Mouse (Mus musculus) layer of hippocampus, adult 18-20 months (tissue): ENCODE measurements around the gene Soat2. TPM values are rescaled to one million over a fixed set of nuclear protein-coding genes. Genes with fewer than 3 reads are reported as not detected.

Source experiments
- DNase-seq, 2 experiments: peaks; one replicate each; pipeline ENCODE4 v3.0.0; 2022; ENCODE audit warnings: low spot score in 2 of 2
- long read RNA-seq: library from polyadenylated mRNA; stranded (forward); transcript quantifications from one replicate; pipeline ENCODE4 v2.0.0, GENCODE M21; 2021
- total RNA-seq, 2 experiments: library from RNA; stranded (reverse); gene quantifications; 2 replicates each; pipeline ENCODE4 v1.2.3; 2021

The Soat2 gene
- under 1 TPM in 1 of 2 experiments, not detected in 1; 0.15 TPM for total RNA-seq
- long read RNA-seq, result 0 reads

DNA sequence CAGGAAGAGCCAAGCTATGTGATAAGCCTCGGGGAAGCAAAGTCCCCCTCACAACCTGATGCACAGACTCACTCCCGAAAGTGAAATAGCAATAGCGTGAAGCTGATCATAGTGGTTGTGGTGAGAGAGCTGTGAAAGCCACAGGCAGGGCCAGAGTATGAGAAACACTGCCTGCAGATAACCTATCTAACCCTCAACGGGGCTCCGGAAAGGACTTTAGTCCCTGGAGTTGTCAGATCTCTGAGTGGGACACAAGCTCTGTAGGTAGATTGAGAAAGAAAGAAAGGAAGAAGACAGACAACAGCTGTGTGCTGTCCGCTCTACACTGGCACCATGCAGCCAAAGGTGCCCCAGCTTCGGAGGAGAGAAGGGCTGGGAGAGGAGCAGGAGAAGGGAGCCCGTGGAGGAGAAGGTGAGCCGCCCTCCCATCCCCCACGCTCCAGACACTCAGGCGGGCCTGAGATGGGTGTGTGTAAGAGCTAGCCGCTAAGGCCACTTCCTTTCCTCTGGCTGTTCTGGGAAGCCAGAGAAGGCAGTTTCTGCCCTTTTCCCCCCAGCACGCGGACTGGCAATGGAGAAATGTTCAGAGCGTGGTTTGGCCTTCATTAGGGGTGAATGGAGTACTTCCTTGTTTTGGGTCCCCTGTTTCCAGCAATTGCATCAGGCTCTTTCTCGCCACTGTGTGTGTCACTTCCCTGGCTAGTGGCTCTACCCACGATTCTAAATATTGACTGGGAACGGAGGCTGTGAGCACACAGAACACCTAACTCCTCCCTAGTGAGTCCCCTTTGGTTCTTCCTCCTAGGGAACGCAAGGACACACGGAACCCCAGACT, at the start of gene Soat2:
Gene Soat2 (plus strand): TSS at position 226 of the 835 bp plus-strand sequence.
- DNase-seq, result no peak

GRCm38 (mm10) chr15:102100996-102101671, 49.2 kb upstream of the Soat2 start:
- DNase-seq, result no peak

GRCm38 (mm10) chr15:102101672-102102541, 48.4 kb upstream of the Soat2 start:
- DNase-seq, result no peak

GRCm38 (mm10) chr15:102102548-102103121, 47.7 kb upstream of the Soat2 start:
- no peak for DNase-seq

DNA sequence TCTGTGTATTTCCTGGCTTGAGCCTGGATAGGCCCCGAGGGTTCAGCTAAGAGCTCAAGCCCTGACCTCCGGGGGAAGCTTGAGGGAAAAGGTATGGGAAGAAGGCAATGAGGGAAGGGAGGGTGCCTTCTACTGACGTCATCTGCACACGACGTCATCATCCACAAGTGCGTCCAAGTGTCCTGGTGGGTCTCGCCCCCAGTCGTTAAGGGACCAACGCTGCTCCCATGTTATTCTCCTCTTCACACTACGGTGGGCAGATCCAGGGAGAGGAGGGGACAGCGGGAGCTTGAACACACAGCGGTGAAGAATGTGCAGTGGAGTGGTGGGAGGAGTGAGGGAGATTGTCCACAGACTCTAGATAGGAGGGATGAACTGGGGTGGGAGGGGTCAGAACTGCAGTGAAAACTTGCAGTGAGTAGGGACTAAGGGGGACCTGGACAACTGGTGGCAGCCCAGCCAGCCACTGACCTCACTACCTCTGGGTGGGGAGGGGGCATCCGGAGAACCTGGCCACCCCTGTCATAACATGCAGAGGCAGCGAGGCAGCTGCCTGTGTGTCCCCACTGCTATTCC, 46.9 kb upstream of the Soat2 start:
- DNase-seq, result no peak

DNA sequence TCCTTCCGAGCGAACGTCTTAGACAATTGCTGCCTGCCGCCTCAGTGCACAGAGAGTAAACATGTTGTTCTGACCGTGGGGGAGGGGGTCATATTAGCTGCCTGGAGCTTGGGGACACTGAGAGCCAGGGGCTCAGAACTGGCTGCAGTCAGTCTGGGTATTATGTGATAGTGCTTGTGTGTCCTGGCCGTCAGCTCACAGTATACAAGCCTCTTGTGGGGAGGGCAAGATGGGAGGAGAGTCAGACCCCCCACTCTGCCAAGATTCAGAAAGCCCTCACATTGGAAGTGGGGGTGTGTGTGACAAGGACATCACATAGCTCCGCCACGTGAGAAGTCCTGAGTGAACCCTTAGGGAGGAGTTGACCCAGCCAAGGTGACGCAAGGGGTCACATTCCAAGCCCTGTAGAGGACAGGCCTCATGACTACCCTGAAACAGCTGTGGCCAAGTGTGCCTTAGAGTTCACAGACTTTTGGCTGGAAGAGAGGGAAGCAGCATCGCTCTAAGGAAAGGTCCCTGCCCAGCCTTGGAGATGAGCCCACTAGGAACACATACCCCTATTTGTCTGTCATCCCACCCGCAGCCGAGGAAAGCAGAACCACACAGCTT, 46.3 kb upstream of the Soat2 start:
- no peak for DNase-seq

GRCm38 (mm10) chr15:102105360-102105759, 45.0 kb upstream of the Soat2 start:
- no peak for DNase-seq

GRCm38 (mm10) chr15:102105764-102106730, 44.3 kb upstream of the Soat2 start:
- no peak for DNase-seq

GRCm38 (mm10) chr15:102106754-102107456, 43.4 kb upstream of the Soat2 start:
- DNase-seq, result no peak

DNA sequence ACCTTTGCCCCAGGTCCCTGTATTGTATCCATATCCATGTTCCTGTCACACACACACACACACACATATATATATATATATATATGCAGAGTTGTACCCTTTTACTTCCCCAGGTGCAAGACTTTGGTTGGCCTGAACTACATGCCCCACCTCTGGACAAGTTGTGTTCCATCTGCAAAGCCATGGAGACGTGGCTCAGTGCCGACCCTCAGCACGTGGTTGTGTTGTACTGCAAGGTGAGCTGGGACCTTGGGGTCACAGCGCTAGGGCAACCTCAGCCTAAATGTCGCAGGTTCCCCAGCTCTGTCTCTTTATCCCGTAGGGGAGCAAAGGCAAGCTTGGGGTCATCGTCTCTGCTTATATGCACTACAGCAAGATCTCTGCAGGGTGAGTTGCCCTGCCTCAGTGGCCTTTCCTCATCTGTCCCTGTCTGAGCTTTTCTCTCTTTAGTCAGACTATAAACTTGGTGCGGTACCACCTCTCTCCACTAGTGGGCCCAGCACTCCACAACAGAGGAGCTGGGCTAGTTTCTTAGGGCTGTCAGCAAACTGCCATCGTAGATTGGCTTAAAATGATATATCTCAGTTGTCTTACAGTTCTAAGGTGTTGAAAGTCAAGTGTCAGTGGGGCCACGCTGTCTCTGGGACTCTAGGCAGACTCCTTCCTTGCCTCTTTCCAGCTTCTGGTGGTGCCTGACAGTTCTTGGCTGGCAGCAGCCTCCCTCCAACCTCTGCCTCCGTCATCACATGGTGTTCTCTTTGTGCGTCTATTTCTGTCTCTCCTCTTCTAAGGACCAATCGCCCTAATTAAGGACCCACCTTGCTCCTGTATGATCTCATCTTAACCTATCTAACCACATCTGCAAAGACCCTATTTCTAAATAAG, 42.4 kb upstream of the Soat2 start:
- DNase-seq, result peak in 1 of 2 experiments; percentile 82

DNA sequence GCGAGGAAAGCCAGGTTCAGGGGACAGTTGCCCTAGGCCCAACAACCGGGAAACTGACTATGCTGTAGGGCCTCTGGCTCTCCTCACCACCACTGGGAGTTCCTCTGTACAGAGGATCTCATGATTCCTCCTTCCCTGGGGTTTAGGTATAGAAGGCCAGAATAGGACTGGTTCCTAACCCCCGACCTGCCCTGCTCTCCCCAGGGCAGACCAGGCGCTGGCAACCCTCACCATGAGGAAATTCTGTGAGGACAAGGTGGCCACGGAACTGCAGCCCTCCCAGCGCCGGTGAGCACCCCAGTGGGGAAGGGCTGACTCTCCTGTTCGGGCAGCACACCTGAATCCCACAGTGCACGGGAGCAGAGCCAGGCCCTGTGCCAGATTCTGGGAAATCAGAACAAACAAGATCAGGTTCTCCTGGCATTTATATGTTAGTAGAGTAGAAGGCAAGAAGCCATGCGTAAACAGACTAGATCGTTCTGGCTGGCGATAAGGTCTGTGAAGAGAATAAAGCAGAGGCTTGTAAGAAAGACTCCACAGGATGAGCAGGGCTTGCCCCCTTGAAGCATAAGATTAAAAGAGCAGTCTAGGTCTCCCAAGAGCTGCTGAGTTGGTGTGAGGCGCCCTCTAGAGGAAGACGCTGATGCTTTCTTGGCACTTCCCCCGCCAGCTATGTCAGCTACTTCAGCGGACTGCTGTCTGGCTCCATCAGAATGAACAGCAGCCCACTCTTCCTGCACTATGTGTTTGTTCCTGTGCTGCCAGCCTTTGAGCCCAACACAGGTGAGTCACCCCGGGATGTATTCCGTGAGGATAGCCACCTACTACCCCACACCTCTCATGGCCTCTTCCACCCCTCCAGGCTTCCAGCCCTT, 41.4 kb upstream of the Soat2 start:
- peak; percentile 75 to 89 for DNase-seq

DNA sequence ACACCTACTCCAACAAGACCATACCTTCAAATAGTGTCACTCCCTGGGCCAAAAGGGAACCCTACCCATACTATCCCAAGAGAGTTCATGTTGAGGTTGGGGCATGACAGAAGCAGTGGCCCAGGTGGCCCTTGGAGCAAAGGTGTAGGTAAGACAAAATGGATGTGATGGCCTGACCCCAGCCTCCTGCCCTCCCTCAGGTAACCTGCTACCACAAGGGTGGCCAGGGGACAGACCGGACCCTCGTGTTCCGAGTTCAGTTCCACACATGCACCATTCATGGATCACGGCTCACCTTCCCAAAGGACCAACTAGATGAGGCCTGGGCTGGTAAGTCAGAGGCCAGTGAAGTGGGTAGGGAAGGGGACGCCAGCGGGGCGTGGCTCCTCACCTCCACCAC, 40.1 kb upstream of the Soat2 start:
- DNase-seq, result no peak

- no peak for DNase-seq
Measured at GRCm38 (mm10) chr15:102110701-102111494, 39.4 kb upstream of the Soat2 start.

DNA sequence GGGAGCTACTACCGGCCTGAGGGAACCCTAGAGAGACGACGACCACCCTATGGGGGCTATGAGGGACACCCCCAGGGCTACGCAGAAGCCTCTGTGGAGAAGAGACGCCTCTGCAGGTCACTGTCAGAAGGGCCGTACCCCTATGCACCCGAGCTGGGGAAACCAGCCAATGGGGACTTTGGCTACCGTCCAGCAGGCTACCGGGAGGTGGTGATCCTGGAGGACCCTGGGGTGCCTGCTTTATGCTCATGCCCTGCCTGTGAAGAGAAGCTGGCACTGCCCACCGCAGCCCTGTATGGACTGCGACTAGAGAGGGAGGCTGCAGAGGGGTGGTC, 38.9 kb upstream of the Soat2 start:
- DNase-seq, result no peak

DNA sequence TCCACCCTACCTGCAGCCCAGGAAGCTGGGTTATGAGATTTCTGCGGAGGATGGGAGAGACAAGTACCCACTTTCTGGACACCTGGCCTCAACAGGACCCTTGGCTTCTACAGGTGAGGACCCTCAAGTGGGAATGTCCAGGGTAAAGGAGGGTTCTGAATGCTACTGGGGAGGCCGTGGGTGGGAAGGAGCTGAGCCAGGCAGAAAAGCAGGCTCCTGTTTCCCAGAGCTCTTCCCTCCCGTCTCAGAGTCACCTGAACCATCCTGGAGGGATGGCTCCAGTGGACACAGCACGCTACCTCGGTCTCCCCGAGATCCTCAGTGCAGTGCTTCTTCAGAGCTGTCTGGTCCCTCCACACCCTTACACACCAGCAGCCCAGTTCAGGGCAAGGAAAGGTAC, 38.1 kb upstream of the Soat2 start:
- DNase-seq, result no peak

GRCm38 (mm10) chr15:102112827-102113226, 37.5 kb upstream of the Soat2 start:
- DNase-seq, result no peak
